Mouse (Mus musculus) thymus, adult 2 months (tissue): ENCODE data around the gene Hoxa6. TPM values are rescaled to one million over a fixed set of nuclear protein-coding genes. Genes with fewer than 3 reads are reported as not detected.

Experiments used
- DNase-seq: peaks from one replicate; pipeline ENCODE4 v3.0.0; 2021
- H3K27ac ChIP-seq: fragments of 200-500 bp; 2 replicates; pipeline ENCODE4 v1.5.1; 2012; ENCODE audit warnings: low read length, control low read depth; ENCODE audit not compliant: control insufficient read depth, insufficient read depth
- H3K27me3 ChIP-seq: fragments of 200-500 bp; 2 replicates; pipeline ENCODE4 v1.6.1; 2012; ENCODE audit warnings: mild to moderate bottlenecking, low read length, moderate library complexity, mixed read lengths; ENCODE audit not compliant: control insufficient read depth, insufficient read depth
- H3K36me3 ChIP-seq: fragments of 200-500 bp; 2 replicates; pipeline ENCODE4 v1.6.1; 2012; ENCODE audit warnings: mild to moderate bottlenecking, low read length, moderate library complexity; ENCODE audit not compliant: control insufficient read depth, insufficient read depth
- H3K4me1 ChIP-seq: fragments of 200-500 bp; replicated peaks from 2 replicates; pipeline ENCODE4 v1.6.1; 2012; ENCODE audit warnings: low read length; ENCODE audit not compliant: control insufficient read depth, insufficient read depth
- H3K4me3 ChIP-seq: fragments of 200-500 bp; 2 replicates; pipeline ENCODE4 v1.5.1; 2012; ENCODE audit warnings: mild to moderate bottlenecking, low read length, control low read depth, moderate library complexity; ENCODE audit not compliant: control insufficient read depth, insufficient read depth
- CTCF ChIP-seq: fragments of 200-500 bp; IDR thresholded peaks from 2 replicates; pipeline ENCODE4 v1.5.1; 2012; ENCODE audit warnings: mild to moderate bottlenecking, control low read depth, low read length, moderate library complexity, borderline replicate concordance; ENCODE audit not compliant: control insufficient read depth, poor library complexity, insufficient read depth; ENCODE audit errors: extremely low read depth
- POLR2A ChIP-seq: fragments of 200-500 bp; IDR thresholded peaks from 2 replicates; pipeline ENCODE4 v1.6.1; 2012; ENCODE audit warnings: mild to moderate bottlenecking, low read length, control low read depth, moderate library complexity; ENCODE audit not compliant: control insufficient read depth, poor library complexity, insufficient read depth; ENCODE audit errors: extremely low read depth
- WGBS: fragments of 180-500 bp; shearing (Covaris S2); methylation state at CpG from one replicate; pipeline ENCODE4 v1.1.7; 2018; 5-methylcytosine and 5-hydroxymethylcytosine counted together
- polyA plus RNA-seq: library from polyadenylated mRNA; depleted of rRNA; stranded (reverse); fragments of >200 nt; gene quantifications from 2 replicates; pipeline ENCODE4 v1.2.3, GENCODE M21; 2012

Gene Hoxa6
- polyA plus RNA-seq, 1 experiment: 0.39 TPM

DNA sequence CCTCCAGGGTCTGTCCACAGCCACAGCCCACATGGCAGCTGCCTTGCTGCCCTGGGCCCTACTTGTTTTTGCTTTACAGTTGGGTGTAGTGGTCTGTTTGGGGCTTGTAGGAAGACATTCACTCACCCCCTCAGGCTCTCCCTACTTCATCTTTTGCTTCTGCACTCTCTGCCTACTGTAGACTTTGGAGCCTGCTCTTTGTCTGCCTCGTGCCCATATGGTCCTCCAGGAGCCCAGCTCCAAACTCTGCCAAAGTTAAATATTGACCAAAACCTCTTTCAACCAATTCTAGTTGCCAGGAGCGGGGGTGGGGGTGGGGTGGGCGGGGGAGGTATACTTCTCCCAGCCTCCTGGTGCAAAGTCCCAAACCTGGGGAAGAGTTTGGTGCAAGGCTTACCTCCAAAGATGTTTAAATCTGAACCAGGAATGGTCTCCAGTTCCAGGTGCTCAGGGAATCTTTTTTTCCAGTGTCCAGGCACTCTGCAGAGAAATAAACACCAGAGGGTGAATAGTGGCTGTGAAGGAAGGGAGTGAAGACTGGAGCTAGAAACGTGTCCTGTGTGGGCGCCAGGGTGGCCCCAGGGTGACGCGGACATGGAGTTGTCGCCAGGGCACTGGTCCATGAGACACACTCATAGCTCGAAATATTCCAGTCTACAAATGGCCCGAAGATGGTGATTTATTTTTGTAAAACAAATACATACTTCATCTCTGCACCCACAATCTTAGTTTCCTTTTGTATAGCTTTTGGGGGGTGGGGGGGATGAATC, 25.0 kb downstream of the Hoxa6 start:
- no peak overlapping the region for H3K4me3 ChIP-seq
- TF ChIP-seq POLR2A (no peak), CTCF (no peak)
- no peaks in the 10 kb centered on the region for H3K4me1 ChIP-seq
- no peak overlapping the region for H3K27ac ChIP-seq
- H3K36me3 ChIP-seq: no peaks in the 10 kb centered on the region
- no peak for DNase-seq
- no peaks in the 10 kb centered on the region for H3K27me3 ChIP-seq
- 94% methylated on average over 10 of the region's 10 CpGs for whole genome bisulfite sequencing

DNA sequence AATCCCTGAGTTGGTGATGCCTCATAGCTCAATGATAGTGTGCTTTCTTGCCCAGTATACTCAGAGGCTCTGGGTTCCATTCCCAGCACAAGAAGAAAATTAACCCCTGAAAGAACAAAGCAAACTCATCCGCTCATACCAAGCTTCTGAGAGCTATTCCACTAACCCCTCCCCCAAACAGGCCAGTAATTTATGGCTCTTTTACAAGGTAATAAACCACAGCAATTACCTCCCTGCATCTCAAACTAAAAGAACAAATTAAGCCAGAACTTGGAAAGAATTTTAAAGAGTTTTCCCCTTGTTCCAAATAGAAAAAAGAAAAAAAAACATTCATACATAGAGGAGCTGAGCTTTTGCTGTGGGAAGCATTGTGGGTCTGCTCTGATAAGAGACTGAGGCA, 25.7 kb downstream of the Hoxa6 start:
- Histone ChIP-seq H3K27ac (no peak overlapping the region), H3K4me1 (no peaks in the 10 kb centered on the region), H3K36me3 (no peaks in the 10 kb centered on the region), H3K27me3 (no peaks in the 10 kb centered on the region), H3K4me3 (no peak overlapping the region)
- 97% methylated on average over 1 of the region's 1 CpGs for WGBS
- TF ChIP-seq CTCF: no peak
- no peak for TF ChIP-seq POLR2A
- DNase-seq: no peak

DNA sequence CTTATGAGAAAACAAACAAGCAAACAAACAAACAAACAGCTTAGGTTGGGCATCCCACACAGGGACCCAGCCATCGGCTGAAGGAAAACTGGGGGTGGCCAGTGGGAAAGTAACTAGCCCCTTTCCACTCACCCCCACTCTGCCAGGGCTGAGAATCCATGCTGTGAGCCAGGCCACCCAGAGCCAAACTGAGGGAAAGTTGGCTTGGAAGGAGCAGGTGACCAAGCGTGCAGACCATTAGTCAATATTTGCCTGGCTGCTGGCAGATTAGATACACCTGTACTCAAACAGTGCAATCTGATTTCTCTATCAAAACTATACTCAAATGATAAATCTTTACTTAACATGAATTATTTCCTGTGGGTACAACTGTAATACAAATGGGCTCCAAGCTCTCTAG, 26.5 kb downstream of the Hoxa6 start:
- H3K4me1 ChIP-seq: no peaks in the 10 kb centered on the region
- no peak overlapping the region for H3K27ac ChIP-seq
- no peak for DNase-seq
- WGBS: 96% methylated on average over 2 of the region's 2 CpGs
- no peak for TF ChIP-seq CTCF
- no peak for TF ChIP-seq POLR2A
- no peak overlapping the region for H3K4me3 ChIP-seq
- H3K27me3 ChIP-seq: no peaks in the 10 kb centered on the region
- H3K36me3 ChIP-seq: no peaks in the 10 kb centered on the region

DNA sequence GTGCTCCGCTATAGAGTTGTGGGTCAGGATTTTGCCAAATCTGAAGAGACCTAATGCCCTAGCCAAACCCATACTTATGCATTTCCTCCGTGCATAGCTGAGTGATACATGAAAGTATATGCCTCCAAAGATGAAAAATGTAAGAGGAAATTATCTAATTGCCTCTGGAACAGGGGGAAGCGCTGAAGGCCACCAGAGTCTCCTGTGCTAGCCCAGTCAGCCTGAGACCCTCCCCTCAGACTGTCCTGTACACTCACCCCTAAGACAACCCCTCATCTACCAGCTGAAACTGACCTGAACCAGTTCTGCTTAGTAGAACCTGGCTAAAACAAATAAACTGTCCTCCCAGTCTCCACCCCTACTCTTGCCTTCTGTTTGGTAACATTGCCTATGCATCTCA, 27.8 kb downstream of the Hoxa6 start:
- Histone ChIP-seq H3K4me3 (no peak overlapping the region), H3K27me3 (no peaks in the 10 kb centered on the region), H3K36me3 (no peaks in the 10 kb centered on the region), H3K4me1 (no peaks in the 10 kb centered on the region), H3K27ac (no peak overlapping the region)
- no peak for DNase-seq
- WGBS: 91% methylated on average over 3 of the region's 3 CpGs
- TF ChIP-seq CTCF (no peak), POLR2A (no peak)

DNA sequence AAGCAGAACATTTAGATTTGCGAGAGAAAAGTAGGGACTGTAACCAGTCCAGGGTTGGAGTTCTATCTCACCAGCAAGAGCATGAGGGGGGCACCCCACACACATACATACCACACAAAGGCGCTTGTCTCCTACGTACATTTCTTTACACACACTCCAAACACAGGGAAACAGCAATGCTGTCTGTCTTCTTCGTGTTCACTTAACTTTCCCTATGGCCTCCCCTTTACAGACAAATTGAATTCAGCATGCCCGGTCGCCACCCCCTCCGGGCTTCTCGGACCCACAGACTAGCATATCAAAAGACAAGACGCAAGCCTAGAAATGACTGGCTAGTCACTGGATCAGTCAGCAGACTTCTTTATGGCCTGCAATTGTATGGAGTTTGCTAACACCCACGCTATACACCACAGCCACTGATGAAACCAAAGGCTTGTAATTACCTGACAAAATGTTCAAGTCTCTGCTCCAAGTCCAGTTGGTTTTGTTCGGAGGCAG, 28.3 kb downstream of the Hoxa6 start:
- H3K4me3 ChIP-seq: no peak overlapping the region
- DNase-seq: no peak
- WGBS: 96% methylated on average over 11 of the region's 11 CpGs
- H3K27me3 ChIP-seq: no peaks in the 10 kb centered on the region
- TF ChIP-seq CTCF (no peak), POLR2A (no peak)
- no peaks in the 10 kb centered on the region for H3K4me1 ChIP-seq
- H3K36me3 ChIP-seq: no peaks in the 10 kb centered on the region
- no peak overlapping the region for H3K27ac ChIP-seq

DNA sequence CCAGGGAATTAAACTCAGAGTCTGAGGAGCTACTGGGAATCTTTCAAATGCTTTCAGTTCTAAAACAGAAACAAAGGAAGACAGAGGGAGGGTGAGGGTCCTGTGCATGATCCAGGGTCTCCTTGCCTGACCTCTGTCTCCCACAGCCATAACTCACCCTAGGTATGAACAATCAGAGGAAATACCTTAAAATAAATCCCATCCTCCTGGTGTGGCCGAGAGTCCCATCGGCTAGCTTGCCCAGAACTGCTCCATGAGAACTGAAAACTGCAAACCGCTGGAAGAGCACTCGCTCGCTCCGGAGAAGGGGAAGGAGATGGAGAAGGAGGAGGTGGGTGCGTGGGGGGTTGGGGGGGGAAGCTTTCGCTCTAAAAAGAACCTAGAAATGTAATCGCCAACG, 28.8 kb downstream of the Hoxa6 start:
- no peaks in the 10 kb centered on the region for H3K27me3 ChIP-seq
- DNase-seq: no peak

More for the DNA sequence above, 28.8 kb downstream of the Hoxa6 start:
- no peak for TF ChIP-seq CTCF
- no peak for TF ChIP-seq POLR2A
- H3K27ac ChIP-seq: no peak overlapping the region
- 92% methylated on average over 10 of the region's 10 CpGs for WGBS
- H3K4me3 ChIP-seq: no peak overlapping the region
- no peaks in the 10 kb centered on the region for H3K4me1 ChIP-seq
- H3K36me3 ChIP-seq: no peaks in the 10 kb centered on the region
